In the genomic region with DNA sequence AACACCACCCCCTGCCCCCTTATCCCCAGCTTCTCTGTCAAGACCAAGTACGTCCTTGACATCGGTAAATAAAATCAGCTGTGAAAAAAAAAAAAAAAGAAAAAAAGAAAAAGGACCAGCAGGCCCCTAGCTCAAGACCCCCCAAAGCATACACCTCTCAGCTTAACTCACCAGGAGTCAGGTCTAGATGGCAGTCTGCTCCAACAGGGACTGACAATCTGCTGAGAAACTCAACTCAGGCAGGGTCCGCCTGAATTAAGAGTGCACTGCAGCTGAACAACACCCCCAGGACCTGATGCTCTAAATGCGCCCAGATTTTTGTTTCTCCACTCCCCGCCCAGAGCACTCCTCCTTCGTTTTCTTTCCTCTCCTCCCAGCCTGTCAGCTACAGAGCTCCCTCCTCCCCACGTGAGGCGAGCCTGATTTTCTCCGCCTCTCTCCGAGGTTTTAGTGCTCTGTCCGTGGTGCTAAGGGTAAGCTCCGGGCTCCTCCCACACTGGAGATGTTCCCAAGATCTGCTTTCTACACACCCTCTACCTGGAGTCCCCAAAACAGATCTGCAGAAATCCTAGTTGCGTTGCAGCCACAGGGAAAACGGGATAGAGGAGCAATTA, we compare ENCODE assay signal across 7 mouse cellular contexts.
DNase-seq lines count a peak whose midpoint lies in the region; ATAC-seq and TF ChIP-seq lines count a peak whose summit lies in the region.

No protein-coding gene starts in this region.

- ATAC-seq in forebrain, embryonic 14.5 days = peak; percentile 61; the same call in 1 of the 2 replicates
- ATAC-seq in midbrain, embryonic 13.5 days = peak; percentile 86
- no peak for ATAC-seq in CD4-positive, CD25-positive, alpha-beta regulatory T cell, adult 4 months

- peak; percentile 31 for DNase-seq in ES-E14 (ENCODE audit: low read depth, low spot score)
- DNase-seq in Muller cell, postnatal 12 days (ENCODE audit: inconsistent ontology term) = peak; percentile 49
- peak; percentile 52 for DNase-seq in forebrain, embryonic 14.5 days (ENCODE audit: low spot score)
- DNase-seq in layer of hippocampus, adult 8-10 months (ENCODE audit: low spot score in 2 of 2) = peak; percentile 36 to 39
- DNase-seq in yolk sac, embryonic 10.5 days (ENCODE audit: low spot score) = peak; percentile 12

- H3K4me1 ChIP-seq in ES-E14 (ENCODE audit: control insufficient read depth in 2 of 2, insufficient read depth in 2 of 2, low read length in 2 of 2, poor library complexity in 1 of 2) = no peaks in the 10 kb centered on the region
- H3K4me1 ChIP-seq in forebrain, embryonic 14.5 days (ENCODE audit: control insufficient read depth, insufficient read depth, low read length) = no peaks in the 10 kb centered on the region; the same call in 1 of the 2 replicates
- H3K4me1 ChIP-seq in midbrain, embryonic 13.5 days (replicated peaks) = peaks cover 12% of the 10 kb centered on the region

- in situ Hi-C loops in ES-E14 (cut with MboI; ENCODE audit: low sequenced_read_pairs in 2 of 2, unreplicated experiment in 2 of 2) = no loop called here

- H3K4me2 ChIP-seq in forebrain, embryonic 14.5 days (ENCODE audit: low read length) = peak overlapping the region; percentile 51
- peak overlapping the region; percentile 66 for H3K4me2 ChIP-seq in midbrain, embryonic 13.5 days (replicated peaks)

- no peaks in the 10 kb centered on the region for H3K36me3 ChIP-seq in ES-E14 (ENCODE audit: control insufficient read depth, insufficient read depth, low read length, poor library complexity, severe bottlenecking)
- H3K36me3 ChIP-seq in forebrain, embryonic 14.5 days (ENCODE audit: control insufficient read depth, insufficient read depth, low read length) = no peaks in the 10 kb centered on the region
- H3K36me3 ChIP-seq in midbrain, embryonic 13.5 days = no peaks in the 10 kb centered on the region

- no peak overlapping the region for H3K4me3 ChIP-seq in ES-E14 (ENCODE audit: insufficient read depth in 1 of 2, low read depth in 1 of 2, low read length in 2 of 2, poor library complexity in 1 of 2, severe bottlenecking in 1 of 2)
- peak overlapping the region; percentile 26 for H3K4me3 ChIP-seq in forebrain, embryonic 14.5 days (ENCODE audit: low read depth, low read length)
- H3K4me3 ChIP-seq in midbrain, embryonic 13.5 days (replicated peaks) = peak overlapping the region; percentile 39

- H3K27ac ChIP-seq in ES-E14 (ENCODE audit: insufficient read depth, low read depth, low read length, poor library complexity, severe bottlenecking) = no peak overlapping the region
- no peak overlapping the region for H3K27ac ChIP-seq in forebrain, embryonic 14.5 days (ENCODE audit: low read depth, low read length)
- no peak overlapping the region for H3K27ac ChIP-seq in midbrain, embryonic 13.5 days

- H3K9ac ChIP-seq in ES-E14 (ENCODE audit: insufficient read depth, low read depth, low read length, poor library complexity, severe bottlenecking) = no peak overlapping the region
- H3K9ac ChIP-seq in forebrain, embryonic 14.5 days (ENCODE audit: low read length) = peak overlapping the region; percentile 41; the same call in 1 of the 2 replicates
- H3K9ac ChIP-seq in midbrain, embryonic 13.5 days (replicated peaks) = peak overlapping the region; percentile 52

- under 1% methylated on average over 14 of the region's 14 CpGs for WGBS in forebrain, embryonic 14.5 days
- 3% methylated on average over 14 of the region's 14 CpGs for WGBS in midbrain, embryonic 13.5 days

- H3K9me3 ChIP-seq in ES-E14 (ENCODE audit: control insufficient read depth, insufficient read depth, low read depth, low read length) = no peaks in the 10 kb centered on the region
- H3K9me3 ChIP-seq in forebrain, embryonic 14.5 days (replicated peaks; ENCODE audit: control insufficient read depth, low read length) = no peaks in the 10 kb centered on the region
- H3K9me3 ChIP-seq in midbrain, embryonic 13.5 days = no peaks in the 10 kb centered on the region

- H3K27me3 ChIP-seq in forebrain, embryonic 14.5 days (replicated peaks; ENCODE audit: control insufficient read depth, insufficient read depth, low read length) = no peaks in the 10 kb centered on the region
- no peaks in the 10 kb centered on the region for H3K27me3 ChIP-seq in midbrain, embryonic 13.5 days

TF ChIP-seq in ES-E14, 5 proteins besides CTCF, POLR2A, EP300 and RAD21:
- TF ChIP-seq ZNF384 (IDR thresholded peaks at IDR 0.05; ENCODE audit: low read depth, low read length) (no peak), ZC3H11A (IDR thresholded peaks at IDR 0.05; ENCODE audit: borderline replicate concordance, low read depth, low read length) (no peak), MAFK (IDR thresholded peaks at IDR 0.05; ENCODE audit: insufficient read depth, low read depth, low read length) (no peak), HCFC1 (IDR thresholded peaks at IDR 0.05; ENCODE audit: borderline replicate concordance, insufficient read depth, low read length) (no peak), CHD2 (IDR thresholded peaks at IDR 0.05; ENCODE audit: low read depth, low read length) (no peak)

Comparison
In these comparisons a context has a peak if more than half of its experiments do, and no peak if none do; other contexts are left out.
1. H3K4me3 ChIP-seq: peak in forebrain, embryonic 14.5 days (single experiment) and midbrain, embryonic 13.5 days (single experiment); none in ES-E14 (0 of 2).
2. Peak in every context shown above with its lines, with median percentiles within 50 percentile points of each other: DNase-seq.